Mouse (Mus musculus) intestine, embryonic 14.5 days (tissue): ENCODE measurements around the gene Pan2. TPM values are rescaled to one million over a fixed set of nuclear protein-coding genes. Genes with fewer than 3 reads are reported as not detected.

Source experiments
- ATAC-seq: fragments of 200-750 bp; cut with Nextera tagmentation; replicated peaks from 2 replicates; pipeline ENCODE4 v1.8.0; 2017; ENCODE audit warnings: low read depth, moderate number of reproducible peaks, moderate TSS enrichment, moderate library complexity; ENCODE audit not compliant: low FRiP score, low TSS enrichment
- DNase-seq: peaks from one replicate; pipeline ENCODE4 v3.0.0-alpha.2; 2018; ENCODE audit warnings: low spot score
- H3K27ac ChIP-seq: fragments of 300-500 bp; sonication (generic); 2 replicates; pipeline ENCODE4 v1.5.1; 2014; ENCODE audit warnings: low read depth, mild to moderate bottlenecking, control low read depth
- H3K27me3 ChIP-seq: fragments of 300-500 bp; sonication (generic); replicated peaks from 2 replicates; pipeline ENCODE4 v1.6.1; 2014; ENCODE audit warnings: low read length, control low read depth; ENCODE audit not compliant: control insufficient read depth, insufficient read depth
- H3K36me3 ChIP-seq: fragments of 300-500 bp; sonication (generic); 2 replicates; pipeline ENCODE4 v1.6.1; 2014; ENCODE audit warnings: low read length, control low read depth; ENCODE audit not compliant: control insufficient read depth, insufficient read depth
- H3K4me1 ChIP-seq: fragments of 300-500 bp; sonication (generic); replicated peaks from 2 replicates; pipeline ENCODE4 v1.6.1; 2014; ENCODE audit warnings: low read length, control low read depth, mixed read lengths; ENCODE audit not compliant: control insufficient read depth, insufficient read depth
- H3K4me2 ChIP-seq: fragments of 300-500 bp; sonication (generic); 2 replicates; pipeline ENCODE4 v1.6.1; 2014; ENCODE audit warnings: low read length
- H3K4me3 ChIP-seq: fragments of 300-500 bp; sonication (generic); 2 replicates; pipeline ENCODE4 v1.5.1; 2014; ENCODE audit warnings: low read depth, low read length, control low read depth, mixed read lengths
- H3K9ac ChIP-seq: fragments of 300-500 bp; sonication (generic); 2 replicates; pipeline ENCODE4 v1.6.1; 2014; ENCODE audit warnings: mild to moderate bottlenecking, low read length
- H3K9me3 ChIP-seq: fragments of 300-500 bp; sonication (generic); 2 replicates; pipeline ENCODE4 v1.6.1; 2016; ENCODE audit warnings: low read length, control low read depth; ENCODE audit not compliant: control insufficient read depth
- WGBS: fragments of 180-500 bp; shearing (Covaris S2); extraction: QIAGEN DNeasy Blood & Tissue Kit; methylation state at CpG from one replicate; pipeline ENCODE4 v1.1.7; 2014; 5-methylcytosine and 5-hydroxymethylcytosine counted together
- polyA plus RNA-seq: library from polyadenylated mRNA; unstranded; fragments of >200 nt; fragmentation: Nextera tagmentation; extraction: Ambion mirVana; gene quantifications from 2 replicates; pipeline ENCODE4 v1.2.1, GENCODE M21; 2014

The Pan2 gene
- polyA plus RNA-seq, 1 experiment from 2014 or later: 32.7 TPM

DNA sequence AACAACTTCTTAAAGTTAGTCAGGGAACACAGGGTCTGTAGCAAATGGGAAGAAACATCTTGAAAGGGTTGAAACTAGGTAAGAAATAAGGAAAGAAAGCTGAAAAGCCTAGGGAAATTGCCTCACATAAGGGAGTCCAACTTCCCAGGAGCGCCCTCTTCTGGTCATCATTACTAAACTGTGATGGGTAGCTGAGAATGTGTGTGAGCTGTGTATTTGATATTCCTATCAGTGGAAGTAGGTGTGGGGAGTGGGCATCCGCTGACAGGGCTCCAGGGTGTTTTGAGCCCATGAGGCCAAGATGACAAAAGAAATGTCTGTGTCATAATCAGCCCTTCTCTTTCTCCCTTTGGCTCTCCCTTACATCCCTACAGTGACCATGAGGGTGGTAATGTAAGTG lies 55.7 kb downstream of the Pan2 start:
- DNase-seq (no peak), ATAC-seq (no peak)
- Histone ChIP-seq H3K9ac (no peak overlapping the region), H3K27ac (no peak overlapping the region), H3K9me3 (no peaks in the 10 kb centered on the region), H3K4me2 (no peak overlapping the region), H3K4me3 (no peak overlapping the region), H3K27me3 (no peaks in the 10 kb centered on the region), H3K4me1 (no peaks in the 10 kb centered on the region), H3K36me3 (peaks cover 76% of the 10 kb centered on the region)
- 56% methylated on average over 2 of the region's 2 CpGs for WGBS

DNA sequence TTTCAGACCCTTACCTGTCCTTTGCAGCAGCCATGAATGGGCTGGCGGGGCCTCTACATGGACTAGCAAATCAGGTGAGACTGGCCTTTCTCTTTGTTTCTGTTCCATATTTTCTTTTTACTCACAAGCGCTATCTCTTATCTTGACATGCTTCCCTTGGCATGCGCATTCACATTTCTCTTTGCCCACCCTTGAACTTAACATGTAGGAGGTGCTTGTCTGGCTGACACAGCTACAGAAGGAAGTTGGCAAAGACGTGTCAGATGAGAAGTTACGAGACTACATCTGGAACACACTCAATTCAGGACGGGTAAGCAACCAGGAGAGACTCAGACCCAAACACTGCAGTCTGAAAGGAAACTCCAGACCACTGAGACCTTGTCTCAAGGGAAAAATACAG lies 56.1 kb downstream of the Pan2 start:
- H3K27me3 ChIP-seq: no peaks in the 10 kb centered on the region
- H3K4me2 ChIP-seq: no peak overlapping the region
- H3K36me3 ChIP-seq: peaks cover 76% of the 10 kb centered on the region
- H3K9me3 ChIP-seq: no peaks in the 10 kb centered on the region
- WGBS: 93% methylated on average over 6 of the region's 6 CpGs
- no peak for ATAC-seq
- no peaks in the 10 kb centered on the region for H3K4me1 ChIP-seq
- no peak overlapping the region for H3K9ac ChIP-seq
- no peak overlapping the region for H3K27ac ChIP-seq
- no peak for DNase-seq
- H3K4me3 ChIP-seq: no peak overlapping the region

- Histone ChIP-seq H3K4me3 (no peak overlapping the region), H3K4me2 (no peak overlapping the region), H3K36me3 (peaks cover 74% of the 10 kb centered on the region), H3K27ac (no peak overlapping the region), H3K4me1 (no peaks in the 10 kb centered on the region), H3K9me3 (no peaks in the 10 kb centered on the region), H3K27me3 (no peaks in the 10 kb centered on the region), H3K9ac (no peak overlapping the region)
- DNase-seq: no peak
- 88% methylated on average over 6 of the region's 6 CpGs for whole genome bisulfite sequencing
- ATAC-seq: no peak
These were observed 58.7 kb downstream of the Pan2 start for GRCm38 (mm10) chr10:128361836-128362235.

GRCm38 (mm10) chr10:128362568-128362967 lies 59.4 kb downstream of the Pan2 start:
- no peaks in the 10 kb centered on the region for H3K9me3 ChIP-seq
- H3K4me1 ChIP-seq: peaks cover 3% of the 10 kb centered on the region; the same call in 1 of the 2 replicates
- H3K27ac ChIP-seq: no peak overlapping the region
- H3K4me3 ChIP-seq: no peak overlapping the region
- ATAC-seq (no peak), DNase-seq (no peak)
- H3K9ac ChIP-seq: no peak overlapping the region
- H3K27me3 ChIP-seq: no peaks in the 10 kb centered on the region
- 50% methylated on average over 3 of the region's 3 CpGs for WGBS
- peaks cover 74% of the 10 kb centered on the region for H3K36me3 ChIP-seq
- H3K4me2 ChIP-seq: no peak overlapping the region

GRCm38 (mm10) chr10:128367899-128368401 lies 64.8 kb downstream of the Pan2 start:
- no peak; the same call in 1 of the 2 replicates for ATAC-seq
- H3K4me3 ChIP-seq: peak overlapping the region; percentile 74
- DNase-seq: peak; percentile 64
- WGBS: 14% methylated on average over 19 of the region's 19 CpGs
- no peaks in the 10 kb centered on the region for H3K9me3 ChIP-seq
- peak overlapping the region; percentile 67 for H3K9ac ChIP-seq
- H3K27me3 ChIP-seq: no peaks in the 10 kb centered on the region
- peaks cover 10% of the 10 kb centered on the region for H3K4me1 ChIP-seq
- H3K36me3 ChIP-seq: peaks cover 22% of the 10 kb centered on the region
- peak overlapping the region; percentile 91 for H3K4me2 ChIP-seq
- peak overlapping the region; percentile 93 for H3K27ac ChIP-seq

GRCm38 (mm10) chr10:128368402-128369217 lies 65.5 kb downstream of the Pan2 start, which contains the start of gene Coq10a:
TSS of gene Coq10a (minus strand) at chr10:128368997.
- Histone ChIP-seq H3K4me3 (peak within 1 kb of the TSS; percentile 74), H3K27me3 (no peaks in the 10 kb centered on the region), H3K27ac (peak within 1 kb of the TSS; percentile 93), H3K4me1 (peaks cover 10% of the 10 kb centered on the region), H3K4me2 (peak within 1 kb of the TSS; percentile 91), H3K9me3 (no peaks in the 10 kb centered on the region), H3K9ac (peak within 1 kb of the TSS; percentile 67), H3K36me3 (peaks cover 15% of the 10 kb centered on the region)
- DNase-seq: peak; percentile 92
- under 1% methylated on average over 87 of the region's 87 CpGs for WGBS
- ATAC-seq: peak; percentile 93

GRCm38 (mm10) chr10:128369218-128369543 lies 66.0 kb downstream of the Pan2 start:
- Histone ChIP-seq H3K9ac (peak overlapping the region; percentile 67), H3K4me3 (peak overlapping the region; percentile 74), H3K27me3 (no peaks in the 10 kb centered on the region), H3K4me2 (peak overlapping the region; percentile 91), H3K36me3 (peaks cover 12% of the 10 kb centered on the region), H3K27ac (peak overlapping the region; percentile 93), H3K4me1 (peaks cover 10% of the 10 kb centered on the region), H3K9me3 (no peaks in the 10 kb centered on the region)
- WGBS: 6% methylated on average over 9 of the region's 9 CpGs
- DNase-seq (no peak), ATAC-seq (no peak)

DNA sequence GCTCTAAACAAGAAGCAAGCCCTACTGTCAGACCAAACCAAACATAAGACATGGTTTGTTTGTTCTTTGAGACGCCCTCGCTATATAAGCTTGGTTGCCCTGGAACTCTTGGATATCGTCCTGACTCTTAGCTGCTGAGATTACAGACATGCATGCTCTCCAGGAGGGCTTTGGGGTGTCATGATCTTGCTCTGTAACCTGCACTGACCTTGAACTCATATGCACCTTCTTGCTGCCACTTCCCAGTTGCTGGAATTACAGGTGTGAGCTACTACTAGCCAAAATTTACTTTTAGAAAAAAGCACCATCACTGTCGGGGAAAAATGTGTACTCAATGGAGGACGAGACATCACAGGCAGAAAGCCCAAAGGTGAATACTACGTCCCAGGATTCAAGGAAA lies 66.5 kb downstream of the Pan2 start:
- ATAC-seq (no peak), DNase-seq (no peak)
- peak overlapping the region; percentile 93 for H3K27ac ChIP-seq
- H3K9me3 ChIP-seq: no peaks in the 10 kb centered on the region
- peak overlapping the region; percentile 67; the same call in 1 of the 2 replicates for H3K9ac ChIP-seq
- no peaks in the 10 kb centered on the region for H3K27me3 ChIP-seq
- H3K4me3 ChIP-seq: peak overlapping the region; percentile 74
- WGBS: 74% methylated on average over 6 of the region's 6 CpGs
- H3K4me1 ChIP-seq: peaks cover 10% of the 10 kb centered on the region
- peaks cover 8% of the 10 kb centered on the region for H3K36me3 ChIP-seq
- peak overlapping the region; percentile 91 for H3K4me2 ChIP-seq

- WGBS: 71% methylated on average over 5 of the region's 6 CpGs
- ATAC-seq (no peak), DNase-seq (no peak)
- Histone ChIP-seq H3K27me3 (no peaks in the 10 kb centered on the region), H3K4me1 (peaks cover 10% of the 10 kb centered on the region), H3K36me3 (peaks cover 4% of the 10 kb centered on the region), H3K4me3 (no peak overlapping the region), H3K9ac (no peak overlapping the region), H3K4me2 (no peak overlapping the region), H3K27ac (no peak overlapping the region), H3K9me3 (no peaks in the 10 kb centered on the region)
These were observed 66.9 kb downstream of the Pan2 start for GRCm38 (mm10) chr10:128370021-128370420.
